In genomic region chr2:69722650-69723518, GRCm38 (mm10) we compare ENCODE assay signal across 7 mouse cellular contexts. TPM values are rescaled to one million over a fixed set of nuclear protein-coding genes. Genes with fewer than 3 reads are reported as not detected.
A peak's percentile ranks its signal among the peaks of the same experiment; 100 is the strongest.
DNase-seq lines count a peak whose midpoint lies in the region; ATAC-seq and TF ChIP-seq lines count a peak whose summit lies in the region.

No protein-coding gene starts in this region.

- no peaks in the 10 kb centered on the region for H3K9me3 ChIP-seq in embryonic facial prominence, embryonic 12.5 days
- H3K9me3 ChIP-seq in limb, embryonic 12.5 days: no peaks in the 10 kb centered on the region
- no peaks in the 10 kb centered on the region for H3K9me3 ChIP-seq in midbrain, embryonic 15.5 days

- peak overlapping the region; percentile 84 for H3K9ac ChIP-seq in embryonic facial prominence, embryonic 12.5 days
- peak overlapping the region; percentile 93 for H3K9ac ChIP-seq in limb, embryonic 12.5 days (replicated peaks)
- H3K9ac ChIP-seq in midbrain, embryonic 15.5 days: peak overlapping the region; percentile 82

- peaks cover 7% of the 10 kb centered on the region; the same call in 1 of the 2 replicates for H3K4me1 ChIP-seq in embryonic facial prominence, embryonic 12.5 days
- peaks cover 6% of the 10 kb centered on the region; the same call in 1 of the 2 replicates for H3K4me1 ChIP-seq in kidney, adult 2 months (ENCODE audit: control insufficient read depth, insufficient read depth, low read length)
- H3K4me1 ChIP-seq in limb, embryonic 12.5 days (replicated peaks): peaks cover 11% of the 10 kb centered on the region
- peaks cover 16% of the 10 kb centered on the region for H3K4me1 ChIP-seq in midbrain, embryonic 15.5 days
- no peaks in the 10 kb centered on the region for H3K4me1 ChIP-seq in spleen, adult 2 months (ENCODE audit: control insufficient read depth, insufficient read depth, insufficient read length)

- H3K4me3 ChIP-seq in embryonic facial prominence, embryonic 12.5 days: peak overlapping the region; percentile 85
- peak overlapping the region; percentile 69 for H3K4me3 ChIP-seq in kidney, adult 2 months (ENCODE audit: insufficient read depth, low read depth, low read length)
- peak overlapping the region; percentile 95 for H3K4me3 ChIP-seq in limb, embryonic 12.5 days (replicated peaks)
- H3K4me3 ChIP-seq in midbrain, embryonic 15.5 days: peak overlapping the region; percentile 97
- peak overlapping the region; percentile 95 for H3K4me3 ChIP-seq in spleen, adult 2 months (ENCODE audit: extremely low read depth, insufficient read depth, insufficient read length)

- peak overlapping the region; percentile 66 for H3K4me2 ChIP-seq in embryonic facial prominence, embryonic 12.5 days (replicated peaks)
- peak overlapping the region; percentile 73 for H3K4me2 ChIP-seq in limb, embryonic 12.5 days
- peak overlapping the region; percentile 74 for H3K4me2 ChIP-seq in midbrain, embryonic 15.5 days

- no peak for TF ChIP-seq CTCF in kidney, adult 2 months (conservative IDR thresholded peaks at IDR 0.05; ENCODE audit: insufficient read depth, insufficient read length, low read depth, low read length)
- no peak for TF ChIP-seq CTCF in spleen, adult 2 months (IDR thresholded peaks at IDR 0.05; ENCODE audit: extremely low read depth, insufficient read depth, insufficient read length, insufficient replicate concordance)

- H3K36me3 ChIP-seq in embryonic facial prominence, embryonic 12.5 days: no peaks in the 10 kb centered on the region
- no peaks in the 10 kb centered on the region for H3K36me3 ChIP-seq in kidney, adult 2 months (ENCODE audit: control insufficient read depth, insufficient read depth, low read length)
- H3K36me3 ChIP-seq in limb, embryonic 12.5 days: no peaks in the 10 kb centered on the region
- H3K36me3 ChIP-seq in midbrain, embryonic 15.5 days (replicated peaks): no peaks in the 10 kb centered on the region
- H3K36me3 ChIP-seq in spleen, adult 2 months (ENCODE audit: control insufficient read depth, insufficient read depth, low read length): no peaks in the 10 kb centered on the region

- under 1% methylated on average over 74 of the region's 91 CpGs for WGBS in embryonic facial prominence, embryonic 12.5 days
- WGBS in kidney, adult 2 months: under 1% methylated on average over 91 of the region's 91 CpGs
- under 1% methylated on average over 90 of the region's 91 CpGs for WGBS in limb, embryonic 12.5 days
- under 1% methylated on average over 87 of the region's 91 CpGs for WGBS in midbrain, embryonic 15.5 days
- under 1% methylated on average over 91 of the region's 91 CpGs for WGBS in spleen, adult 2 months

- DNase-seq in adrenal gland, postnatal 25 days: peak; percentile 94
- peak; percentile 94 to 96 for DNase-seq in heart, adult 18-20 months
- peak; percentile 97 for DNase-seq in kidney, adult 2 months
- peak; percentile 80 to 89 for DNase-seq in spleen, adult 2 months (ENCODE audit: low read depth in 1 of 2, low spot score in 2 of 2)

- peak overlapping the region; percentile 90 for H3K27ac ChIP-seq in embryonic facial prominence, embryonic 12.5 days
- peak overlapping the region; percentile 95 for H3K27ac ChIP-seq in kidney, adult 2 months (ENCODE audit: insufficient read depth, low read depth, low read length)
- H3K27ac ChIP-seq in limb, embryonic 12.5 days: peak overlapping the region; percentile 92
- H3K27ac ChIP-seq in midbrain, embryonic 15.5 days: peak overlapping the region; percentile 88
- peak overlapping the region; percentile 92 for H3K27ac ChIP-seq in spleen, adult 2 months (ENCODE audit: insufficient read depth, low read length)

- peaks cover 6% of the 10 kb centered on the region; the same call in 1 of the 2 replicates for H3K27me3 ChIP-seq in embryonic facial prominence, embryonic 12.5 days
- no peaks in the 10 kb centered on the region for H3K27me3 ChIP-seq in kidney, adult 2 months (replicated peaks; ENCODE audit: control insufficient read depth, insufficient read depth, low read length)
- no peaks in the 10 kb centered on the region for H3K27me3 ChIP-seq in limb, embryonic 12.5 days
- peaks cover 8% of the 10 kb centered on the region for H3K27me3 ChIP-seq in midbrain, embryonic 15.5 days (replicated peaks)
- H3K27me3 ChIP-seq in spleen, adult 2 months (ENCODE audit: control insufficient read depth, insufficient read depth, low read length): no peaks in the 10 kb centered on the region

- no peak for TF ChIP-seq POLR2A in kidney, adult 2 months (IDR thresholded peaks at IDR 0.05; ENCODE audit: low read depth, low read length)
- TF ChIP-seq POLR2A in spleen, adult 2 months (IDR thresholded peaks at IDR 0.05; ENCODE audit: low read depth, low read length): no peak

- peak; percentile 90 for ATAC-seq in embryonic facial prominence, embryonic 12.5 days (ENCODE audit: insufficient number of reproducible peaks, insufficient read depth, low FRiP score, low TSS enrichment)
- peak; percentile 94 for ATAC-seq in limb, embryonic 12.5 days (ENCODE audit: insufficient number of reproducible peaks, insufficient read depth, low FRiP score, low TSS enrichment, low read depth)
- peak; percentile 98 for ATAC-seq in midbrain, embryonic 15.5 days (replicated peaks)

RNA-seq across cellular contexts. Expression of gene Ppig, which starts 0.5 kb away (rescaled TPM):
- total RNA-seq in adrenal gland, postnatal 25 days (2021): 70.4 and 72.7 TPM in 2 replicates
- 172 and 185 TPM in 2 replicates for polyA plus RNA-seq in embryonic facial prominence, embryonic 12.5 days (2016; fragmentation: Nextera tagmentation; extraction: Ambion mirVana)
- total RNA-seq in heart, adult 18-20 months (2021): 10 to 100 TPM; 33.8 to 40.1 TPM
- polyA plus RNA-seq in kidney, adult 2 months (2012; rRNA removed): 2.9 and 3.6 TPM in 2 replicates
- 168 and 176 TPM in 2 replicates for polyA plus RNA-seq in limb, embryonic 12.5 days (2016; fragmentation: Nextera tagmentation; extraction: Ambion mirVana)
- polyA plus RNA-seq in midbrain, embryonic 15.5 days (2015; fragmentation: Nextera tagmentation; extraction: Ambion mirVana): 120 and 125 TPM in 2 replicates
- polyA plus RNA-seq in spleen, adult 2 months (2012; rRNA removed): 0.62 and 1.4 TPM in 2 replicates

RNA-seq across cellular contexts. Expression of gene Fastkd1, which starts 9.6 kb away (rescaled TPM):
- total RNA-seq in adrenal gland, postnatal 25 days (2021): 27.7 and 28.1 TPM in 2 replicates
- polyA plus RNA-seq in embryonic facial prominence, embryonic 12.5 days (2016; fragmentation: Nextera tagmentation; extraction: Ambion mirVana): 12.7 and 13.2 TPM in 2 replicates
- 10 to 100 TPM; 29.1 to 29.7 TPM for total RNA-seq in heart, adult 18-20 months (2021)
- 9.3 and 11.2 TPM in 2 replicates for polyA plus RNA-seq in kidney, adult 2 months (2012; rRNA removed)
- polyA plus RNA-seq in limb, embryonic 12.5 days (2016; fragmentation: Nextera tagmentation; extraction: Ambion mirVana): 12.1 and 14.5 TPM in 2 replicates
- polyA plus RNA-seq in midbrain, embryonic 15.5 days (2015; fragmentation: Nextera tagmentation; extraction: Ambion mirVana): 15.8 and 17.0 TPM in 2 replicates
- polyA plus RNA-seq in spleen, adult 2 months (2012; rRNA removed): 2.6 and 2.8 TPM in 2 replicates

RNA-seq across cellular contexts. Expression of gene Klhl41, which starts 53.0 kb away (rescaled TPM):
- total RNA-seq in adrenal gland, postnatal 25 days (2021): 0.43 and 0.86 TPM in 2 replicates
- polyA plus RNA-seq in embryonic facial prominence, embryonic 12.5 days (2016; fragmentation: Nextera tagmentation; extraction: Ambion mirVana): 6.4 and 7.7 TPM in 2 replicates
- total RNA-seq in heart, adult 18-20 months (2021): 10 to 100 TPM; 74.2 to 74.4 TPM
- 0.08 and 1.8 TPM in 2 replicates for polyA plus RNA-seq in kidney, adult 2 months (2012; rRNA removed)
- 13.9 and 14.7 TPM in 2 replicates for polyA plus RNA-seq in limb, embryonic 12.5 days (2016; fragmentation: Nextera tagmentation; extraction: Ambion mirVana)
- 0.23 and 0.37 TPM in 2 replicates for polyA plus RNA-seq in midbrain, embryonic 15.5 days (2015; fragmentation: Nextera tagmentation; extraction: Ambion mirVana)
- not detected in 2 replicates for polyA plus RNA-seq in spleen, adult 2 months (2012; rRNA removed)

Comparison
In these comparisons a context has a peak if more than half of its experiments do, and no peak if none do; other contexts are left out.
1. Peak in every context shown above with its lines: DNase-seq, ATAC-seq, H3K4me3 ChIP-seq and H3K27ac ChIP-seq.
2. RNA of gene Ppig, which starts 0.5 kb away (polyA plus RNA-seq): 172 to 185 TPM in embryonic facial prominence, embryonic 12.5 days, 168 to 176 TPM in limb, embryonic 12.5 days and 120 to 125 TPM in midbrain, embryonic 15.5 days; 2.9 to 3.6 TPM in kidney, adult 2 months and 0.62 to 1.4 TPM in spleen, adult 2 months; every median in the first group is over 10 times any median in the second.